Mouse (Mus musculus): ENCODE results near the gene Klf13.

DNA sequence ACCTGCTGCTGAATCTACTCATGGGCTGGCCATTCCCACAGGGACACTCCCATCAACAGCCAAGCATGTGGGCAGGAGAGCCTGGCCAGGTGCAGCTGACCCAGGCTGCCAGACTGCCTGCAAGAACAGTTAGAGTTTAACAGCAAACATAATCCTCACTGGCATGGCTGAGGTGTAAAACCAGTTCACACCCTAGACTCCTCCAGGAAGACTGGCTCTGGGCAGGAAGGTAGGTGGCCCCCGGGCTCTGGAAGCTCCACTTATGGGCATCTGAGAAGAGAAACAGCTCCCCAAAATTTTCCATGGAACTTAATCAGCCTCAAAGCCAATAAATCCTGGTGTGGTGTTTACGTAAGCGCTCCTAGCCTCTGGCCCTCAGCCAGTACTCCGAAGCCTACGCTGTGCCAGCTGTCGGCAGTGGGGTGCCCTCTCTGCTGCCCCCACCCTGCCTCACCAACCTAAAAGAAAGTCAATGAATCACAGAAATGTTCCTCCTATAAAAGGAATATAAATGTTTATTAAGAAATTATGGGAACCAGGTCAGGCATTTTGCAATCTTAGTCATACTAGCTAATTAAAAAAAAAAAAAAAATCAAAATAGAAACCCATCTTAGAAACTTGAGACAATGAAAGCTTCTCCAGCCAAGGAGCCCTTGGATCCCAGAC lies 13.8 kb downstream of the Klf13 start:
- TF ChIP-seq ZMIZ1 (IDR thresholded peaks at IDR 0.05; ENCODE audit: low read depth, low read length) (no peak), MAX (IDR thresholded peaks at IDR 0.05; ENCODE audit: low read length) (no peak), EP300 (IDR thresholded peaks at IDR 0.05; ENCODE audit: low read length) (no peak), CTCF (conservative IDR thresholded peaks at IDR 0.05 in 1 of 2, IDR thresholded peaks at IDR 0.05 in 1 of 2; ENCODE audit: low read depth in 2 of 2, low read length in 2 of 2) (no peak), POLR2A (IDR thresholded peaks at IDR 0.05; ENCODE audit: low read depth, low read length) (no peak), ZC3H11A (IDR thresholded peaks at IDR 0.05; ENCODE audit: low read depth, low read length) (no peak), GABPA (IDR thresholded peaks at IDR 0.05; ENCODE audit: insufficient replicate concordance, low read depth, low read length) (no peak), E2F4 (IDR thresholded peaks at IDR 0.05; ENCODE audit: insufficient replicate concordance, low read depth, low read length) (no peak), SIN3A (IDR thresholded peaks at IDR 0.05; ENCODE audit: low read length) (no peak)

Data from CH12.LX (cell line).